8 mouse cellular contexts compared by ENCODE assay signal in genomic region chr16:44616376-44616775, GRCm38 (mm10). TPM values are rescaled to one million over a fixed set of nuclear protein-coding genes. Genes with fewer than 3 reads are reported as not detected.
DNase-seq lines count a peak whose midpoint lies in the region; ATAC-seq and TF ChIP-seq lines count a peak whose summit lies in the region.

No protein-coding gene starts in this region.

- no peak overlapping the region for H3K9ac ChIP-seq in embryonic facial prominence, embryonic 12.5 days
- no peak overlapping the region for H3K9ac ChIP-seq in hindbrain, embryonic 12.5 days
- no peak overlapping the region; the same call in 1 of the 2 replicates for H3K9ac ChIP-seq in midbrain, postnatal 0 days (replicated peaks; ENCODE audit: low read length, poor library complexity, severe bottlenecking)

- intact Hi-C loops in left cerebral cortex, postnatal 4 days (cut with DNase I): no loop called here
- intact Hi-C loops in left cerebral cortex, postnatal 14 days (cut with DNase I): no loop called here
- intact Hi-C loops in left cerebral cortex, postnatal 36 days (cut with DNase I): no loop called here

- no peaks in the 10 kb centered on the region for H3K9me3 ChIP-seq in embryonic facial prominence, embryonic 12.5 days
- no peaks in the 10 kb centered on the region for H3K9me3 ChIP-seq in hindbrain, embryonic 12.5 days (replicated peaks)
- no peaks in the 10 kb centered on the region for H3K9me3 ChIP-seq in midbrain, postnatal 0 days (ENCODE audit: low read length)

- no peaks in the 10 kb centered on the region for H3K36me3 ChIP-seq in embryonic facial prominence, embryonic 12.5 days
- H3K36me3 ChIP-seq in hindbrain, embryonic 12.5 days: no peaks in the 10 kb centered on the region
- H3K36me3 ChIP-seq in midbrain, postnatal 0 days (ENCODE audit: insufficient read depth, low read length): no peaks in the 10 kb centered on the region

- H3K4me1 ChIP-seq in embryonic facial prominence, embryonic 12.5 days: peaks cover 54% of the 10 kb centered on the region
- H3K4me1 ChIP-seq in hindbrain, embryonic 12.5 days: peaks cover 21% of the 10 kb centered on the region
- H3K4me1 ChIP-seq in midbrain, postnatal 0 days (ENCODE audit: insufficient read depth, low read length): 0 out of 2 replicates have a peak, but pooled peaks cover 3% of the 10 kb centered on the region

- H3K4me2 ChIP-seq in embryonic facial prominence, embryonic 12.5 days (replicated peaks): peak overlapping the region; percentile 31
- H3K4me2 ChIP-seq in hindbrain, embryonic 12.5 days (replicated peaks): no peak overlapping the region
- no peak overlapping the region for H3K4me2 ChIP-seq in midbrain, postnatal 0 days (ENCODE audit: low read depth, low read length, poor library complexity, severe bottlenecking)

- peak; percentile 51 for DNase-seq in left cerebral cortex, postnatal 4 days
- no peak for DNase-seq in left cerebral cortex, postnatal 14 days (ENCODE audit: low spot score in 2 of 2)
- DNase-seq in midbrain, postnatal 0 days (ENCODE audit: low spot score): peak; percentile 41
- DNase-seq in thymus, postnatal 14 days: no peak
- DNase-seq in left cerebral cortex, adult 8-10 months (ENCODE audit: low spot score in 2 of 2): no peak
- no peak for DNase-seq in left cerebral cortex, postnatal 36 days (ENCODE audit: low spot score in 2 of 2)

- no peaks in the 10 kb centered on the region for H3K27me3 ChIP-seq in embryonic facial prominence, embryonic 12.5 days
- H3K27me3 ChIP-seq in hindbrain, embryonic 12.5 days: no peaks in the 10 kb centered on the region
- H3K27me3 ChIP-seq in midbrain, postnatal 0 days (ENCODE audit: insufficient read depth, low read length): no peaks in the 10 kb centered on the region

- TF ChIP-seq CTCF in midbrain, postnatal 0 days (IDR thresholded peaks at IDR 0.05): no peak

- H3K4me3 ChIP-seq in embryonic facial prominence, embryonic 12.5 days: no peak overlapping the region
- no peak overlapping the region for H3K4me3 ChIP-seq in hindbrain, embryonic 12.5 days
- no peak overlapping the region for H3K4me3 ChIP-seq in midbrain, postnatal 0 days (ENCODE audit: low read depth, low read length)

- 5% methylated on average over 5 of the region's 5 CpGs for WGBS in embryonic facial prominence, embryonic 12.5 days
- 25% methylated on average over 5 of the region's 5 CpGs for WGBS in hindbrain, embryonic 12.5 days
- 42% methylated on average over 5 of the region's 5 CpGs for WGBS in midbrain, postnatal 0 days

- H3K27ac ChIP-seq in embryonic facial prominence, embryonic 12.5 days: peak overlapping the region; percentile 96
- peak overlapping the region; percentile 78 for H3K27ac ChIP-seq in hindbrain, embryonic 12.5 days
- H3K27ac ChIP-seq in midbrain, postnatal 0 days (ENCODE audit: low read depth, low read length): 0 out of 2 replicates have a peak overlapping the region, but pooled peaks have one; percentile 6

- ATAC-seq in embryonic facial prominence, embryonic 12.5 days (ENCODE audit: insufficient number of reproducible peaks, insufficient read depth, low FRiP score, low TSS enrichment): peak; percentile 87
- ATAC-seq in hindbrain, embryonic 12.5 days (ENCODE audit: low FRiP score): peak; percentile 47; the same call in 1 of the 2 replicates
- ATAC-seq in midbrain, postnatal 0 days (ENCODE audit: low FRiP score): no peak

RNA-seq across cellular contexts. Expression of gene Boc, which starts 57.7 kb away (rescaled TPM):
- total RNA-seq in left cerebral cortex, postnatal 4 days (2021): 10 to 100 TPM; 20.0 to 22.4 TPM
- total RNA-seq in left cerebral cortex, postnatal 14 days (2021): 10 to 100 TPM; 19.5 to 23.9 TPM
- polyA plus RNA-seq in embryonic facial prominence, embryonic 12.5 days (2016; fragmentation: Nextera tagmentation; extraction: Ambion mirVana): 37.1 and 37.3 TPM in 2 replicates
- 35.5 and 37.5 TPM in 2 replicates for polyA plus RNA-seq in hindbrain, embryonic 12.5 days (2016; fragmentation: Nextera tagmentation; extraction: Ambion mirVana)
- 13.5 and 24.9 TPM in 2 replicates for total RNA-seq in midbrain, postnatal 0 days (2014; rRNA removed)
- polyA plus RNA-seq in midbrain, postnatal 0 days (2015; fragmentation: Nextera tagmentation; extraction: Ambion mirVana): 2.7 and 3.9 TPM in 2 replicates
- 10 to 100 TPM; 13.9 to 16.8 (median 15.3) TPM for total RNA-seq in left cerebral cortex, adult 8-10 months (2022)
- 10 to 100 TPM; 18.8 to 20.5 TPM for total RNA-seq in left cerebral cortex, postnatal 36 days (2021)

Comparison
In these comparisons a context has a peak if more than half of its experiments do, and no peak if none do; other contexts are left out.
1. DNase-seq: peak in left cerebral cortex, postnatal 4 days (single experiment) and midbrain, postnatal 0 days (single experiment); none in left cerebral cortex, postnatal 14 days (0 of 2), thymus, postnatal 14 days (single experiment), left cerebral cortex, adult 8-10 months (0 of 2) and left cerebral cortex, postnatal 36 days (0 of 2).
2. H3K27ac ChIP-seq: peak in every context shown above with its lines; median percentile 96 in embryonic facial prominence, embryonic 12.5 days; 78 in hindbrain, embryonic 12.5 days; 6 in midbrain, postnatal 0 days.